Mouse (Mus musculus) layer of hippocampus, adult 8-10 months (tissue): Measurements from ENCODE around the gene Zfp866. TPM values are rescaled to one million over a fixed set of nuclear protein-coding genes. Genes with fewer than 3 reads are reported as not detected.

Source experiments
- DNase-seq, 2 experiments: peaks; one replicate each; pipeline ENCODE4 v3.0.0; 2022; ENCODE audit warnings: low spot score in 2 of 2
- total RNA-seq, 4 experiments: library from RNA; stranded (reverse); gene quantifications; 2 replicates each; pipeline ENCODE4 v1.2.4; 2022

The Zfp866 gene
- total RNA-seq, 4 experiments from 2014 or later: 26.2 to 36.6 (median 31.0) TPM

GRCm38 (mm10) chr8:69797661-69798060, 6.7 kb upstream of the Zfp866 start:
- DNase-seq: no peak

GRCm38 (mm10) chr8:69796721-69797345, 5.9 kb upstream of the Zfp866 start:
- no peak for DNase-seq

DNA sequence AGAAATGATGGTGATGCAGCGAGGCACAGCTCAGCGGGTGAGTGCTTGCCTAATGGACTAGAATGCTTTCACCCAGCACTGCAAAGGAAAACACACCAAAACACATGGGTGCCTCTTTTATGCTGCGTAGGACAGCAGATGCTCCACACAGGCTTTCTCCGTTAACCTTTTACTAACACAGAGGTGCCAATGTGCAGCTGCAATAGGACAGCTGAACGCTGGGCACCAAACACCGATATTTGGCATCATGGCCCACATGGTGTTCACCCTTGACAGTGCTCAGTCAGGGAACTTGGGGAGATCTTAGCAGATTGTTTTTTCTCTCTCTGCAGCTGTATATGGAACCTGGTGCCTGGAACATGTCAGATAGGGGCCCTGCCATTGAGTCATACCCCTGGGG, 3.9 kb upstream of the Zfp866 start:
- DNase-seq: no peak

GRCm38 (mm10) chr8:69794096-69794495, 3.1 kb upstream of the Zfp866 start:
- DNase-seq: no peak

DNA sequence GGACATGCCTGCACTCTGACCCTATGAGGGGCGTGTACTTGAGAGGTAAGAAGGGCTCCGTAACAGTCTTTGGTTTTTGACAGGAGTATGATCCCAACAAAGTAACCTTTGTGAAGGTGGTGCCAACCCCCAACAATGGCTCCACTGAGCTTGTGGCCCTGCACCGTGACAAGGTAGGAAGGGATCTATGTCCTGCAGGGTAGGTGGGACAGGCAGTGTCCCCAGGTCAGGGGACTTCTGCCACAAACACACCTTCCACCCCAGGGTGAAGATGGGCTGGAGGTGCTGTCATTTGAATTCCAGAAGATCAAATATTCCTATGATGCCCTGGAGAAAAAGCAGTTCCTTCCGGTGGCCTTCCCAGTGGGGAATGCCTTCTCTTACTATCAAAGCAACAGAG, 2.7 kb upstream of the Zfp866 start:
- no peak for DNase-seq

DNA sequence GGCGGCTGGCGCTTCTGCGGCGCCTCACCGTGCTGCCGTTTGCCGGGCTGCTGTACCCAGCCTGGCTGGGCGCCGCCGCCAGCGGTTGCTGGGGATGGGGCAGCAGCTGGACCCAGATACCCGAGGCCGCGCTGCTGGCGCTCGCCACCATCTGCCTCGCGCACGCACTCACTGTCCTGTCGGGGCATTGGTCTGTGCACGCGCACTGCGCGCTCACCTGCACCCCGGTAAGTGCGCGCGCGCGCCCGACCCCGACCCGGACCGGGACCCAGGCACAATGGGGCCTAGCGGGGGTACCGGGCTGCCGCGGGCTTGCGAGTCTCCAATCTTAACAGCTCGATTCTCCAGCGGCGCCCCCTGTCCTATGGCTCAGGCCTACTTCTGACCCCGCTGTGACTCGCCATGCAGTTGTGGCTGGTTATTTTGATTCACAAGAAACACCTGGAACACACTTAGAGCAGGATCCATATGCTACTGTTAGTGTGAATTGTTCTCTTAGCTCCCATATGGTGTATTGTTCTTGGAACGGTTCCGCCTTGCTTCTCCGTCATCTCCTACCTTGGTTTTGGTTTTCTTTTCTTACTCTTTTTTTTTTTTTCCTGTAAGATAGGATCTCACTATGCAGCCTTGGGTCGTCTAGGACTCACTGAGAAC, 564 bp upstream of the Zfp866 start:
- no peak for DNase-seq

DNA sequence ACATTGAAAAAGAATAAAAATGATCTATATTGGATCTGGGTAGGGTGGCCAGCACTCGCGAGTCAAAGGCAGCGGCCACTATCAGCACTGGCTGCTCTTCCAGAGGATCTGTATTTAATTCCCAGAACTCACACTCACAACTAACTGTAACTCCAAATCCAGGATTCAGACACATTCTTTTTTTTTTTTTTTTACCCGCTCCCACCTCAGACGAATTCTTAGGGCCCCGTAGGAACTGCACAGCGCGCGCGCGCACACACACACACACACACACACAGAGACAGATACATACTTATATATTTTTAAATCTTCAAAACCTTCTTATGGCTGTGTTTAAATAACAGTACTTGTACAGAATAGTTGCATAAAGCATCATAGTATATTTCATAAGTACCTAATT, 614 bp downstream of the Zfp866 start:
- DNase-seq: no peak

DNA sequence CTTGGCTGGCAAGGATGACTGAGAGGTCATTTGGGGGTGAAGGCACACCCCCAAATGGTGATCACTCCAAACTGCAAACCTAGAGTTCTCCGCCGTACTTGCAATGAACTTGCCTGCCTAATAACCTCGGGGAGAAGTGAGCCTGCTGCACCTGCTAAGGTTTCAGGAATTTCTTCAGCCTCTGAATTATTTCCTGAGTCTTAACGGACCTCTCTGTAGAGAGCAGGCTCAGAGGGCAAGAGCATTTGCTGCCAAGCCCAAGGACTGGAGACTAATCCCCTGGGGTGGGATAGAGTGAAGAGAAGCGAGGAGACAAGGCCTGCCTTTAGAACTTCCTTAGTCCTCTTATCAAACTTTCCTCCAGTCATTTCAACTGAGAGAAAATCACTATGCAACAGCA, 1.2 kb downstream of the Zfp866 start:
- no peak for DNase-seq

DNA sequence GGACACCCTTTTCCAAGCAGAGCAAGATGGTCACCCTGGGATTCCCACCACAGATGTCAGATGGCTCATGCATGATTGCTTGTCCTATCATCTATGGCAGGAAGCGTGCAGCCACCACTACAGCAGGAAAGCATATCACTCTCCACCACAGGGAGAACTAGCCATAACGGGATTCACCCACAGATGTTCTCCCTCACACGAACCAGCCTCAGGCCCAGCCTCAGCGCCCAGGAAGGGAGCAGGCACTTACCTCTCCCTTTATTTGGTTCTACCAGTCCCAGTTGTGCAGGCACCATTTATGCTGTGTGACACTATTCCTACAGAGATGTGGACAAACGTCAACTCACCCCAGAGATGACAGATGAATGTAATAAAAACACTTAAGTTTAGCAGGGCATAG, 1.9 kb downstream of the Zfp866 start:
- DNase-seq: no peak

- no peak for DNase-seq
These were observed 13.9 kb downstream of the Zfp866 start for GRCm38 (mm10) chr8:69777111-69777510.

DNA sequence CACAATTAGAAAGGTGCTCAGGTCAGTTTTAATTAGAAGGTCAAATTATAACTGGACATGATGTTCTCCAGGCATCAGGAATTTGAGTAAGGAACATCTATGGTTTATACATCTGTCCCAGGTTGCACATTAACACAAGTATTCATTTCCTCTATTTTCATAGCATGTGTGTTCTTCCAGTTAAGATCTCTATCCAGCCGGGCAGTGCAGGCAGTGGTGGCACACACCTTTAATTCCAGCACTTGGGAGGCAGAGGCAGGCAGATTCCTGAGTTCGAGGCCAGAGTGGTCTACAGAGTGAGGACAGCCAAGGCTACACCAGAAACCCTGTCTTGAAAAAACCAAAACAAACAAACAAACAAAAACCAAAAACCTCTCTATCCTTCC, 15.8 kb downstream of the Zfp866 start:
- no peak for DNase-seq

- DNase-seq: peak; percentile 88 to 93
These were observed 16.4 kb downstream of the Zfp866 start, which contains the start of gene Gm20422 for GRCm38 (mm10) chr8:69774503-69775148. TSS of gene Gm20422 (minus strand) at chr8:69774886.

DNA sequence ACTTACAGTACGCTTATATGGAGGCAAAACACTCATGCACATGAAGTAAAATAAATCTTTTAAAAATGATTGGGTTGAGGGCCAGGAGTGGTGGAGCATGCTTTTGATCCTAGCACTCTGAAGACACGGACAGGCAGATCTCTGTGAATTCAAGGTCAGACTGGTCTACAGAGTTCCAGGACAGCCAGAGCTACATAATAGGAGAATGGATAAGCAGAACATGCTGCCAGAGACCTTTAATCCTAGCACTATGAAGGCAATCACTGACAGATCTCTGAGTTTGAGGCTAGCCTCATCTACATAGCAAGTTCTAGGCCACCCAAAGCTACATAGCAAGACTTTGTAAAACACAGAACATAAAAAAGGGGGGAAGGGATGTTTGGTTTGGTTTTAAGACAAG, 18.9 kb downstream of the Zfp866 start:
- DNase-seq: no peak

GRCm38 (mm10) chr8:69771221-69771620, 19.8 kb downstream of the Zfp866 start:
- DNase-seq: no peak

DNA sequence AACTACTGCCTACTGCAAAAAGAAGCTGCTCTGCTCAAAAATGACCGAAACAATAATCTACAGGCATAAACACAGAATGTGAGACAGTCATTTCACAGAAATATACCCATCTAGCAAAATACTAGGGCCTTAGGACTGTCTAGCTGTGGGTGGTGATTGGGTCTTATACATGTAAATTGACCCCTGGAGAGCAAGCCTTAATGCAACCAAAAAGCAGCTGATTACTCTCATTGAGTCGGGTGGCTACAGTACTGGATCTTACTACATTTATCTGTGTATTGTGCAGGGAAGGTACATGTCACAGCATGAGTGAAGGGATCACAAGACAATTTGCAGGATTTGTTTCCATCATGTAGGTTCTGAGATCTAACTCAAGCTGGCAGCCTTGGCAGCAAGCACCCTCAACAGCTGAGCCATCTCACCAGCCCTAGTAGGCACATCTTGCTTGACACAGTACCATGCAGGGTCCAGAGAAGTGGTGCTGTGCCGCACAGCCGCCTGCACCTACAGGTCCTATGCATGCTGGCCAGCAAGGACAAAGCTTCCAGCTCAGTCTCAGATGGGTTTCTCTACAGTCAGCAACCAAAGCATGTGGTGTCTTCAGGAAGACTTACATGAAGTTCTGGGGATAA, 29.0 kb downstream of the Zfp866 start:
- no peak for DNase-seq

GRCm38 (mm10) chr8:69758316-69758715, 32.7 kb downstream of the Zfp866 start:
- no peak for DNase-seq

DNA sequence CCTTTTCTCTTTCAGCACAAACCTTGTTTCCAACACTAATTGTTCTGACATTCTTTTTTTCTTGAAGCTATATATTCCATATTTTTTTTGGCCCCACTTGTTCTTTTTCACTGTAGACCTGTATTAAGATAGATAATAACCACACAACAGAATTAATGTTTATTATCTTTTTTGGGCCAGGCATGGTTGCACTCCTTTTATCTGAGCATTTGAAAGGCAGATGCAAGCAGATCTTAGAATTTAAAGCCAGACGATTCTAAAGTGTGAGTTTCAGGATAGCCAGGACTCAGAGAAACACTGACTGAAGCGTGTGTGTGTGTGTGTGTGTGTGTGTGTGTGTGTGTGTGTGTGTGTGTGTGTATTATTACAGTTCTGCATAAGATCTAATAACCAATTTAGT, 38.5 kb downstream of the Zfp866 start:
- no peak for DNase-seq

DNA sequence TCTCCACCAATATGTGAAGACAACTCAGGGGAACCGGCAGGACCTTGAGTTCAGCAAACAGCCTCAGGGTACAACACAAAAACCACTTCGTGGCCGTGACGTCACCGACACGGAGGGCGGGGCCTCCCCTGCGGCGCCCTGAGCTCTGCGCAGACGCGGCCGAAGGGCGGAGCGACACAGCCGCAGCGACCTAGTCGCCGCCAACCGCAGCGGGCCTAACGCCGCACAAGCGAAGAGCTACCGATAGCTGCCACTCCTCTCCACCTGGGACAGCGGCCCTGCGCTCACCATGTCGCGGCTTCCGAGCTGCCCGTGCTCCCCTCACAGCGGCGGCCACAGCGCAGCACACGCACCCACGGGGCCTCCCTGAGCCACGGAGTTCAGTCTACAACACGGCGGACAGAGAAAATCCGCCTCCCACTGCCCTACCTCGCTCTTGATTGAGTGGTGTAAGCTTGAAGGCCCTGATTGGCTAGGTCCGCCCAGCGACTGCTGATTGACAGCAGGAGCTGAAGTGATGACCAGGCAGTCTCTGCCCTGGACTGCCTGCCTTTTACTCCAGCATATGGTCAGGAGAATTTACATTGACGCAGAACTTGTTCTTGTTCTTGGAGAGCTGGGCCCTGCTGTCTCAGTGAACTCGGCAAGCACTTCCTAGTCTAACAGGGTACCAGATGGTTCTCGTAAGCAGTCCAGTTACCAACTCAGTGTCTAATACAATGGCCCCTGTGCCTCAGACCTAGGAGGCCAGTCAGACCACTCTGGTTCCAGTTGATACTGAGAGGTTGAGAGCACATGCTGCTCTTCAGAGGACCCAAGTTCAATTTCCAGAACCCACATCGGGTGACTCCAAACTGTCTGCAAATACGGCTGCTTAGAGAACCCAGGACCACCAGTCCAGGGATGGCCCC, 41.2 kb downstream of the Zfp866 start, which contains the start of gene Zfp963:
TSS of gene Zfp963 (minus strand) at position 427 of the 911 bp plus-strand sequence.
- peak; percentile 89 to 93 for DNase-seq

GRCm38 (mm10) chr8:69741231-69741630, 49.7 kb downstream of the Zfp866 start:
- no peak for DNase-seq

DNA sequence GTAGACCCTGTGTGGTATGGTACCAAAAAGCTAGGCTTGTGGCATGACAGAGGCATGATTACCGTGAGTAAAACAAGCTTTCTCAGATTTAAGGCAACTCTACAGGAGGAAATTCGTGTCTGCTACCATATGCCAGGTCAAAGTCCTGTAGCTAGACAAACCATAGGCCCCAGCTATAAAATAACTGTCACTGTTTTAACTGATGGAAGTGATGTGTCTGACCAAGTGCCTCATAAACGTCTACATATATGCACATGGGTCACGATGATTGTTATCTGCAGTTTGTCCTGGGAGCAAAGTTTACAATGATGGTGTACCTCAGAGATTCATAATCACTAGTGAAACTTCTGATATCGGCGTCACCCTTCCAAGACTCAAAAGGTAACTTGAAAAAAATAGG, 50.2 kb downstream of the Zfp866 start:
- no peak for DNase-seq

DNA sequence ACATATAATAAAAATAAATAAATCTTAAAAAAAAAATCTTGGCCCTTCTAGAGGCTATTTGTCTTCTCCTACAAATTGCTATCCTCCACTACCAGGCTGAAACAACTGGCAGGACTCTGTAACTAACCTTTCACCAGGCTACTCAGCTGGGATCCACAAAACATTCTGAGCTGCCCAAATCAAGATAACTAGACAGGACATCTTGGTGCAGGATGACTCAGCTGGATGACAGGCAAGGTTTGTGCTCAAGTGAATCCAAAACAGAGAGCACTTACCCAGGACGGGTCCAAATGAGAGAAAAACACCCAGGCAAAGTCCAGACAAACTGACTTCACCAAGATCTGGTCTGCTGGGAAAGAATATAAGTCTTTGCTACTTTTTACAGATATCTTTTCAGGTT, 55.5 kb downstream of the Zfp866 start:
- no peak for DNase-seq
